Mouse (Mus musculus): ENCODE results near the gene Chst15.

Gene Chst15

GRCm38 (mm10) chr7:132226379-132227074 is 90.5 kb downstream of the Chst15 start:
- peak; percentile 62 to 77 for DNase-seq (ENCODE audit: low spot score in 2 of 2)

- DNase-seq (ENCODE audit: low spot score in 2 of 2): no peak
Measured at GRCm38 (mm10) chr7:132223452-132224141, 93.4 kb downstream of the Chst15 start.

DNA sequence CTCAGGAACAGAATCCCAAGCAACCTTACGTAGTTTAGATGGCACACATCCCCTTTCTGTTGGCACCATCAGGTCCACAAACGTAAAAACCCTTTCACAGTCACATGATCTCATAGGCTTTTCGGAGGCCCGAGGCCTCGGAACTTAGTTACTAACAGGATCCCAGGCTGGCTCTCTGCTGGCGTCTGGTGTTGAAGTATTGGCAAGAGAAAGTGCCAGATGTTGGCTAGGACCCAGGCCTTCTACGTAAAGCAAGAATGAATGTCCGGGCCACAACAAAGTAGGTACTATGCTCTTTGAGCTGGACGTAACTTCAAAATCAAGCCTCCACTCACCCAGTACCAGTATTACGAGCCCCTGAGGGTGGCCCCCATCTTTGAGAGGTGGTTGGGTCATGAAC is 103.0 kb downstream of the Chst15 start:
- no peak for DNase-seq (ENCODE audit: low spot score in 2 of 2)

DNA sequence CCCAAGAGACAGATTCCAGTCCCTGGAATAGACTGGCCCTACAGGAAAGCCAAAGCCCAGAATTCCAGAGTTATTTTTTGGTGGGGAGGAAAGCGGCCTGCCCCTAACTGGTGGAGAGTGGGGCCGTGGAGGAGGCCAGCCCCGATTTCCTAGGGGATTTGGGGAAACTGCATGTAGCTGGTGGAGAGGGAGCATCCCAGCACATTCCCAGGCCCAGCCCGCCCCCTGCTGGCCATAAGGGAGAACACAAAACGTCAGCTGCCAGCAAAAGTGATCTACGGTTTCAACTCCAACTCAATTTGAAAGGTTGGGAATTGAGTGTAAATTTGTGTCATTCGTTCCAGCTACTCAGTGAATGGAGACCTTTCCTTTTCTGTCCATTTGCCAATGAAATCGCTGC is 103.6 kb downstream of the Chst15 start:
- DNase-seq (ENCODE audit: low spot score in 2 of 2): peak in 1 of 2 experiments; percentile 43

GRCm38 (mm10) chr7:132211920-132212701 is 104.9 kb downstream of the Chst15 start:
- no peak for DNase-seq (ENCODE audit: low spot score in 2 of 2)

DNA sequence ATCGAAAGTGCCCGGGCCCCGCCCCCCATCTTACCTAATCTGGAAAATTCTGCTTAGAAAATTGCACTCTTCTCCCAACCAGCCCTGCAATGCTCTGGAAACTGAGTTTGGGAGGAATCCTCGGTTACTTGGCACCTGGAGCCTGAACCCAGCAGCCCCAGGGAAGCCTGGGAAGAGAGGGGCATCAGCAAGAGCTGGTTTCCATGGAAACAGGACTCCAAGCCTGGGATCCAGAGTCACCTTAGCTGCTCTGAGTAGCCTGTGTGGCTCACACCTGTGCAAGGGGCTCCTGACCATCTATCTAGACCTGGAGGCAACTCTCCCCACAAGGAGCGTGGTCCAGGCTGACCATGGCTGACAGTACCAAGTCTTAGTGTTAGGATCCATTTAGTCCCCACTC is 106.4 kb downstream of the Chst15 start:
- no peak for DNase-seq (ENCODE audit: low spot score in 2 of 2)

DNA sequence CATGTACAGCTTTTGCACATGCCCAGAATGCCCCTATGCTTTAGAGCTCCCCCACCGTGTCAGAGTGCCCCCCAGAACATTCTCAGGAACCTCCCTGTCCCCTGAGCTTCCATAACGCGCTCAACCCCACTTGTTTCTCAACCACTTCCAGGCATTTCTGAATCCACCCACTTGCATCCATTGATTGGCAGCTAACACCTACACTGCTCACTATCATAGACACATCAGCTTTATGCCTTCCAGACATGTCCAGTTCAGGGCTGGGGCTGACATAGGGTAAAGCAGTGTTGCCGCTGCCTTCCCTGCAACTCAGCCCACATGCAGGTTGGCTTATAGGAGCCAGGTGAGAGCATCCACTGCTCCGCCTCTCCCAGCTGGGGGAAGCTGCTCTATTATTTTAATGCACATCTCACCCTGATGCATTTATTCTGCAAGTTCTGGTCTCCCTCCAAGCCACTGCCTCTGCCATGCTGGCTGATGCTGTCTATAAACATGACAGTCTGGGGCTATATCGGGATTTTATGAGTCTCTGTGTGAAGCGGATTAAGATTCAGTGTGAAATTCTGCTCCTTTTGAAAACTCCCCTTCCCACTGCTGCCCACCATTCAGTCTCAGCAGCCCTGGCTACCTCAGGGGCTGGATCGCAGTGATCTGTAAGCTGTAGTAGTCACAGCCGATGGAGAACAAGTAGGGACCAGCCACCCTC is 107.9 kb downstream of the Chst15 start:
- DNase-seq (ENCODE audit: low spot score in 2 of 2): no peak

DNA sequence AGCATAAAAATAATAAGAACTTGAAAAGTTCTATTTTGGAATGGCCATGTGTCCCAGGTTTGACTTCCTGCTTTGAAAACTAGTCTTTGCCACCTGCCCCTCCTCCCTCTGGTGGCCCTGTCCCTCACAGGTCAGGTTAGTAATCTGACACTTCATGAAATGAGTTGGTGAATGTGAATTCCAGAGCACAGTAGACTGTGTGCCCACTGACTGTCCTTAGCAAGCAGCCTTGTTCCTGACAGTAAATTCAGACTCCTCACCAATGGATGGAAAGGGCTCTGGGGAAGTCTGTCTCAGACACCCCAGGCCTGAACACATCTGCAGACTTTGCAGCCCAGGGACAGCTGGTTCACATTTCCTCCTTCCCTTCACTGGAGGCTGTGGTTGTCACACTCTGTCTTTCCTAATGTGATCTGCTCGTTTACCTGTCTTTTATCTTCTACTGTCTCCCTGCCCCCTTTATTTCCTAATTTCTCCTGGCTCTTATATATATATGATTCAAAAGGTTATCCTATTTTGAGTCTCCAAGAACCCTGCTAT is 112.9 kb downstream of the Chst15 start:
- DNase-seq (ENCODE audit: low spot score in 2 of 2): no peak

GRCm38 (mm10) chr7:132199686-132200085 is 117.3 kb downstream of the Chst15 start:
- no peak for DNase-seq (ENCODE audit: low spot score in 2 of 2)

- DNase-seq (ENCODE audit: low spot score in 2 of 2): no peak
Measured at GRCm38 (mm10) chr7:132198806-132199205, 118.2 kb downstream of the Chst15 start.

GRCm38 (mm10) chr7:132197817-132198475 is 119.1 kb downstream of the Chst15 start:
- no peak for DNase-seq (ENCODE audit: low spot score in 2 of 2)

DNA sequence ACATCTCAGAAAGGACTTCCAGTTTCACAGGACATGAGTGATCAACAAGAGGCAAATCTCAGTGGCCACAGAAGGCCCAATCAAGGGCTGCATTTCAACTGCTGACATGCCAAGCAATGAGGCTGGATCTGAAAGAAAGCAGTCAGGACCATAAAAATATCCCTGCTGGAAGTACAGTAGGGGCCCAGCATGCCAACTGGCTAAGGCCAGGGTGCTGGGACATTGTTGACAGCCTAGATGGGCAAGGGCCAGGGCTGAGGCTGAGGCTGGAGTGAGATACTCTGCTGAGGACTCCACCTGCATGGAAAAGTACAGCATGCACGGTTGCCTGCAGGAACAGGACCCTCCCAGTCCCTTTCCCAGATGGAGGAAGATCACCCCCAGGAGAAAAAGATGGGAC is 120.4 kb downstream of the Chst15 start:
- no peak for DNase-seq (ENCODE audit: low spot score in 2 of 2)

DNA sequence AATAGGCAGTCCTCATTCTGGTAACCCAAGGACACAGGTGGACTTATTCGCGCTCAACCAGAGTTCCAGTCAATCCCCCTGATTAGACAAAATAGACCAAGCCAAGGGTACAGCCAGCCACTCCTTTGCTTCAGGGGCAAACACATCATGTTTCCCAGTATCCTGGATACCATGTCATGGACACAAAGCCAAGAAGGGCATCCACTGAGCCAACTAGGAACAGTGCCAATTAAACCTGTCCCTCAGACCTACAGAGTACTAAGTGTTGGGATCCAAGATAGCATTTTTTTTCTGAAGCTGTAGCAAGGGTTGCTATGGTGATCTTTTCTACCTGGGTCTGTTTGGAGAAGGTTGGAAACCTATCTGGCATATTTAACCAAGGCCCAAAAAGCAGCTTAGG is 123.4 kb downstream of the Chst15 start:
- DNase-seq (ENCODE audit: low spot score in 2 of 2): no peak

- DNase-seq (ENCODE audit: low spot score in 2 of 2): no peak
Measured at GRCm38 (mm10) chr7:132187456-132187855, 129.6 kb downstream of the Chst15 start.

All from spleen, postnatal 10 days (tissue).